Mouse (Mus musculus) heart, postnatal 36 days (tissue): ENCODE measurements around the gene Tmem221. TPM values are rescaled to one million over a fixed set of nuclear protein-coding genes. Genes with fewer than 3 reads are reported as not detected.
A peak's percentile ranks its signal among the peaks of the same experiment; 100 is the strongest.

Source experiments
- DNase-seq, 2 experiments: peaks; one replicate each; pipeline ENCODE4 v3.0.0; 2021 to 2022
- intact Hi-C: fragments of 180-260 bp; cut with DNase I; formaldehyde crosslinking; loops from one replicate; pipeline ENCODE4 v1.15.1; 2025
- total RNA-seq, 2 experiments: library from RNA; stranded (reverse); gene quantifications; 2 replicates each; pipeline ENCODE4 v1.2.3; 2021

Gene Tmem221
- total RNA-seq, 2 experiments from 2014 or later, result 0.22 TPM; not detected in 1

DNA sequence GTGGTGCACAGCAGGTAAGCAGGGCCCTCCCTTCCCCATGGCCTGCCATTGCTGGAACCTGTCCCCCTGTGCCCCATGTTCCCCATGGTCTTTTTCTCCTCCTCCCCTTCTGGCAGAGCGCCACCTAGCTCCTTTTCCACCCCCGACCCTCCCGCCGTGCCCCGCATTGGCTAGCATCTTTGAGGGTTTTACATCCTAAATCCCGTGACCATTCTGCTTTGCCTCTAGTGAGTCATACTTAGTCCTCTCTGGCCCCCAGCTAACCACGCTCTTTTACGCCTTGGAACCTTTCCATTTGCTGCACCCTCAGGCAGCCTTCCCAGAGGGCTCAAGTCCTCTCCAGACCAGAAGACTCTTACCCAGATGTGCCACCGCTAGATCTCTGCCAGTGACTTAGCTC, 21.5 kb upstream of the Tmem221 start:
- intact Hi-C loops, result no loop called here
- DNase-seq, result no peak

DNA sequence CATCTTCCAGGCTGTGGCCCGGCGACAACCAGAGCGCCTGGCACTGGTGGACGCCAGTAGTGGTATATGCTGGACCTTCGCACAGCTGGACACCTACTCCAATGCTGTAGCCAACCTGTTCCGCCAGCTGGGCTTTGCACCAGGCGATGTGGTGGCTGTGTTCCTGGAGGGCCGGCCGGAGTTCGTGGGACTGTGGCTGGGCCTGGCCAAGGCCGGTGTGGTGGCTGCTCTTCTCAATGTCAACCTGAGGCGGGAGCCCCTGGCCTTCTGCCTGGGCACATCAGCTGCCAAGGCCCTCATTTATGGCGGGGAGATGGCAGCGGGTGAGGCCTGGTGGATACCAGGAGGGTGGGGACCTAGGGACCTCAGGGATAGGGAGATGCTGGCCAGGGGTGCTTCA, 20.8 kb upstream of the Tmem221 start:
- intact Hi-C loops, result no loop called here
- DNase-seq, result peak; percentile 56 to 69

DNA sequence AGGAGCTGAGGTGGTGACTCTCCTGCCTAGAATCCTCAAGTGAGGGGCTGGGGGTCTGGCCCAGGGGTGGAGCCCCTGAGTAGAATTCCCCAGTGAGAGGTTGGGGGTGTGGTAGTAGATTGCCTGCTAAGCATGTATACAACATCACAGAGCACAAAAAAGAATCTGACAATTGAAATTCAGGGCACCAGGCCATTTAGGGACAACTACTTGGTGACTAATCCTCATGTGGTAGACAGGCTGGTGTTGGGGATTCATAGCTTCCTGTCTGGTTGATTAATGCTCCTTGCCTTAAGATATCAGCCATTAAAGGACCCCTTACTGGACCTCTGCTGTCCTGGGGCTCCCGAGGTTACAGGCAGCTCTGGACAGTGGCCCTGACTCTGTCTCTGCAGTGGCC, 20.3 kb upstream of the Tmem221 start:
- DNase-seq, result no peak
- intact Hi-C loops, result no loop called here

DNA sequence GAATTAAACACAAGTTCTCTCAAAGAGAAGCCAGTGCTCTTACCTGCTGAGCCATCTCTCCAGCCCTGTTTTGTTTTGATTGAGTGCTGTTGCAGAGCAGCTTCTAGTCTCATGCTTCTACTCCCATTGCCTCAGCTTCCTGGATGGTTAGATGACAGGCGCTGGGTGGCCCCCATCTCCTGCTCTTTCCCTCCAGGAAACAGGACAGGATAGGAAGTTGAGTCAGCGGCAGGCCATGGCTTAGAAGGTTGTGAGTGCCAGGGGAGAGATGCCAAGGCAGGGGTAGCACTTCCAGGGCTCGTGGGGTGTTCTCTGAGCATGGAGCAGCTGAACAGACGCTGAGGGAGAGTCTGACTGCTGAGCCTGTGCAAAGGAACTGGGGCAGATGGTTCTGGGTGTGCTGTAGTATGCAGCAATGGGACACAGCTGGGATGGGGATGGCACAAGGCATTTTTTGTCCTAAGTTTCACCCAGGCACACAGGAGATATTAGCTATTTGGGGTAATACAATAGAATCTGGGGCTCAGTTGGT, 19.3 kb upstream of the Tmem221 start:
- DNase-seq, result no peak
- intact Hi-C loops, result no loop called here

DNA sequence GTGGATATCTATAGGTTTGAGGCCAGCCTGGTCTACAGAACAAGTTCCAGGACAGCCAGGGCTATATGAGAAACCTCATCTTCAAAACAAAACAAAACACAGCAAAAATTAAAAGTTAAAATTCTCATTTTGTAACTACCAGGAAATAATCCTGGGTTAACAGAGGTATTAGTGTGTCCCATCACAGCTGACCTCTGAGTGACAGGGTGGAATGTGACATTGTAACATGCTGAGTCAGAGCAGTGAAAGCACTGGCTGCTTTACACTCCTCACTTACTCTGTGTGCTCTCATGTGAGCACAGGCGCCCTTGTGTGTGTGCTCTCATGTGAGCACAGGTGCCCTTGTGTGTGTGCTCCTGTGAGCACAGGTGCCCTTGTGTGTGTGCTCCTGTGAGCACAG, 16.3 kb upstream of the Tmem221 start:
- intact Hi-C loops, result no loop called here
- DNase-seq, result no peak

DNA sequence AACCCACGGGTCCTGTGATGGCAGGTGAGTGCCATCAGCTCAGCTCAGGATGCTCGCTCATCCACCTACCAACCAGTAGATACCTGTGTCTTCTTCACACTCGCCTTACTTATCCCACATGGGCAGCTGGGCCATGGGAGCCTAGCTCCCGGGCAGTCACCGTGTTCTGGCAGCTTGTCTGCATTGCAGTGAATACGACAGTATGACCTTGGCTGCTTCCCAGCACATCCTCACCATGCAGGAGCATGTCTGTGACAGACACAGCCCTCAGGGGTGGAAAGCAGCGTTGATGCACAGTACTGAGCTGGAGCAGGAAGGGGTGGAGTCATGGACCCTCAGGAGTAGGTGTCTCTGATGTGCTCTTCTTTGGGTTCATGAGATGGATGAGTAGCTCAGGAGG, 15.8 kb upstream of the Tmem221 start:
- intact Hi-C loops, result no loop called here
- no peak for DNase-seq

DNA sequence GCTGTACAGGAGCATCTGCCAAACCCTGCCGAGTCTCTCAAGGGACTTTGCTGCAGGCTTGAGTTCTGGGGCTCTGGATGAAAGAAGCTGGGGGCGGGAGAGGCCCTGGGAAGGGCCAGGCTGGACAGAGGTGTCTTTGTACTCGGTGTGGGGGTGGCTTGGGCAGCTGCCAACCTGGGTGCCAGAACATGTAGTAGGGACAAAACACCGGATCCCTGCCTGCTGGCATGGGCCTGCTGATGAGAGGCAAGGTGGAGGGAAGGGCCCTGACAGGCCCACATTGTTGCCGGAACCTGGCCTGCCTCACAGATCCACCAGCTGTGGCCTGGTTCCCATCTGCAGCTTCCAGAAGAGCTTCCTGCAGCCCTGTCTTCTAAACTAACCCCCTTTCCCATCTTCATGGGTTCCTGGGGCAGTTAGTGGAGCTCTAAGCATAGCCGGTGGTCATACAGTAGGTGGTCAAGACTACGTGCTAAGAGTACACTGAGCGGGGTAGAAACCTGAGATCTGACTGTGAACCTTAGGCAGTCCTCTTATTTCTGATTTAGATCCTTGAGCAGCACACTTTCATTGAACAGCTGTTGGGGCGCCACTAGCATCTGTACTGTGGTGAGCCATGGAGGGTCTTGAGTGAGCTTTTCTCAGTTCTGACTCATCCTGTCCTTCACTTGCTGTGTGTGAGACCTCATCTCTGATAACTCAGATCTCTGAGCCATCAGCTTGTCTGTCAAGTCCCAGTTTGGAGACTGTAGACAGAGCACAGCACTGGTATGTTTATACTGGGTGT, 14.4 kb upstream of the Tmem221 start:
- intact Hi-C loops, result no loop called here
- DNase-seq, result peak; percentile 69 to 73

DNA sequence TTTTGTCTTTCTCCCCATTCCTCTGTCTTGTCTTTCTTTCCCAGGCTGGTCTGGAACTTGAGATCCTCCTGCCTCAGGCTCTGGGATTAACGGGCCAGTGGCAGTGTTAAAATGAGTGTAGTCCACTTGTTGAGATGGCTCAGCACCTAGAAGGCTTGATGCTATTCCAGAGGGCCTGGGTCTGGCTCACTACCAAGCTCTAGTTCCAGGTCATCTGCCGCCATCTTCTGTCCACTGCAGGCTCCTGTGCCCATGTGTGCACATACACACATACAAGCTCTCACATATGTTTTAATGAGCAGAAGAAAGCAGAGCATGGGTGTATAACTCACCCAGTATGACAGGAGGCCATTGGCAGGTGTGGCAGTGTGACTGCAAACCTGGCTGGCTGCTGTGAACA, 13.4 kb upstream of the Tmem221 start:
- no peak for DNase-seq
- intact Hi-C loops, result no loop called here

DNA sequence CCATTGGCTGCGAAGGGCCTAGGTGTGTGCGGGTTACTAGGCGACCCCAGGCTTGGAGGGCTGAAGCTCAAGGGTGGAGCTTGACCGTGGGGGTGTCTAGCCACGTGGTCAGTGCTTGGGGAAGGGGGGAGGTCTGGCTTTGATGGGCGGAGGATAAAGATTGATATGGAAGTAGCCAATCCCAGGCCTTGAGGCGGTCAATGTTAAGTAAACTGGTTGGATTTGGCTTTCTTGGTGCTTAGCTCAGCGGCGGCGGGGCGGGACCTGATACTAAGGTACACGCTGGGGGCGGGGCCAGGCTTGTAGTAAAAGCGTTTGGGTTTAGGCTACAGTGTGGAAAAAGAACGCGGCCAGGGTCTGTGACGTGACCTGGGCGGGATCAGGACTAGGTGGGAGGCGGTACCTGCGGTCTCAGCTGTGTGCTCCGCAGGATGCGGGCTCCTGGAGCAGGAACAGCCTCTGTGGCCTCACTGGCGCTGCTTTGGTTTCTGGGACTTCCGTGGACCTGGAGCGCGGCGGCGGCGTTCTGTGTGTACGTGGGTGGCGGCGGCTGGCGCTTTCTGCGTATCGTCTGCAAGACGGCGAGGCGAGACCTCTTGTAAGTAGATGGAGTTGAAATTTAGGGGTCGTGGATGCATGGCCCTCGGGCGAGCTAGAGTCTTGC, 11.8 kb upstream of the Tmem221 start:
- intact Hi-C loops, result no loop called here
- DNase-seq, result peak; percentile 82 to 83

DNA sequence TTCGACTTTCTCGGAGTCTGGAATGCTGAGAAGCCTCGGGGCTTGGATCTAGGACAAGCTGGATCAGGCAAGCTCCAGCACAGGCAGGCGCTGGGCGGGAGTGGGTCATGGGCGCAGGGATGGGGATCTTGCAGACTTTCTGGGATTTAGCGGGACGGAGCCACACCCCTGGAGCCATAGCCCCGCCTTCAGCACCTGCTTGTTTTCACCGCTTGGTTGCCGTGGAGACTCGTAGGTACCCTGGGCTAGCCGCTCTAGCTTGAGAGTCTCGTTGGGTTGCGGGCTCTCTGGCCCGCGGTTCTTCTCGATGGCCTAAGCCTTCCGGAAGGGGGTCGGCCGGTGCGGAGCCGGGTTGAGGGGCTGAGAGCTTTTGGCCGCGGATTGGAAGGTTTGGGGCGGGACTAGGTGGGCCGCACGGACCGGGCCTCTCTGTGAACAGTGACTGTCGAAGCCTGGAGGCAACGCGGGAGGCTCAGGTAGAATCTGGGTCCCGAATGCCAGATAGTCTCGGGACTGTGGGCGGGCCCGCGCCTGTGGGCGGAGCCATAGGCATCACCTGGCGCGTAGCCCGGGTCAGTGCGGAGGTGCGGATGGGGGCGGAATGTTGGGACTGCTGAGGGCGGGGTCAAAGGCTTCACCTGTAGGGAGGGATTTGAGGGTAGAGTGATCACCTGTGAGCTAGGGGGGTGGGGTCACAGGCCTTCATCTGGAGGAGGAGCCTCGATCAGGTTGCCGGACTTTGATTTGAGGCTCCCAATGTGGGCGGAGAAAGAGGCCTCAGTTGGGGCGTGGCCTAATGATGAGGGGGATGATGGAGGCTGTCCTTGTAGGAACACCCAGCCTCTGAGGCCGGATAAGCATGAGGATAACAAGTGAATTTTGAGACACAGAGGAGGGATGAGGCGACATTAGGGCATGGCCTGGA, 11.0 kb upstream of the Tmem221 start:
- intact Hi-C loops, result no loop called here
- peak; percentile 75 to 84 for DNase-seq

DNA sequence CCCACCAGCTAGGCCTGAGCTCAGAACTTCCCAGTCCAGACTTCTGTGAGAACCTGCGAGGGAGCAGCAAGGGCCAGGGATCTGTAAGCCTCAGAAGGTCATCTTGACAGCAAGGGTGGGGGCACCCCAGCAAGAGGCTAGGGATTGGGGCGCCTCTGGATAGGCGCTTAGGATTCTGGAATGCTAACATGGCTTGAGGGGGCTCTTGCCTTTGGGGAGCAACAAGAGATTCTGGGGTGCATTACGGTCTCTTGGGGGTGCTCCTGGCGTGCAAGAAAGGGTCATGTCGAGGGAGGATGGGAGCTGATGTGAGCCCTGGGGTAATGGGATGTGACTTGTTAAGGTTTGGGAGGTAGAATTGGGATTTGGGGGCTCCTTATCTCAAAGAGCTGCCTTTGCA, 10.3 kb upstream of the Tmem221 start:
- peak in 1 of 2 experiments; percentile 30 for DNase-seq
- intact Hi-C loops, result no loop called here

DNA sequence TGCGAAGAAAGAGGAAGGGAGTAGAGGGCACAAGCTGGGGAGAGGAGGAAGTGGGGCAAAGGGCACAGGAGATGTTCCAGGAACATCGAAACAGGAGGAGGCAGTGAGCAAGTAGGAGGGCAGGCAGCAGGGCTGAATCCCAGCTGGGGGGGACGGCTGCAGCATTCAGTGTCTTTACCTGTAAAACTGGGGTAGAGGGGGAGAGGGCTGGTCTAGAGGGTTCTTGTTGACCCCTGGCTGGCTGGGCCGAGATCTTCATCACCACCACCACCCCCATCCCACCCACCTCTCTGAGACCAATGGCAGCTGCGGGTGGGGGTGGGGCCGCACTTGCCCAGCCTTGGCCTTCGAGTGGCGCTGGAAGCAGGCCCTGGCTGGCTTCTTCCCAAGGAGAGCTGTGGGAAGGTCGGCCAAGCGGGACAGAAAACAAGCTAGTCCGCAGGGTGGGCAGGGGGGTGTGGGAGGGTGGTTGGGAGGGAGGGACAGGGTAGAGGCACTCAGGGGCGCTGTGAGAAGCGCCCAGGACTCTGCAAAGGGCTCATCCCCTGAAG, 9.8 kb upstream of the Tmem221 start, which contains the start of gene Slc27a1:
TSS of gene Slc27a1 (plus strand) at position 496 of the 551 bp plus-strand sequence.
- peak; percentile 82 to 86 for DNase-seq
- intact Hi-C loops, result no loop called here

DNA sequence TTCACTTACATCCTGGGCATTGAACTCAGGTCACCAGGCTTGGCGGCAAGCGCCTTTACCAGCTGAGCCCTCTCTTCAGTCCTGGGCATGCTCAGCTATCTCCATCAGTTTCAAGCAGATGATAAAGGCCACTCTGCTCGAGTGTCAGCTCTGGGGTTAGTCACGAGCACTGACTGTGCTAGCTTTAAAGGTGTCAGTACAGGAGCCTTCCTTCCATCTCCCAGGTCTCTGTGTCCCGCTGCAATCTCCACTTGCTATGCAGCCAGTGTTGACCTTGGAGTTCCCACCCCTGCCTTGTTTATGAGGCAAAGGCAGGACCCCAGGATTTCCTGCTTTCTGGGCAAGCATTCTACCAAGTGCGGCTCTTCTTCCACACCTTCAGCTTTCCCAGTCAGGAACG, 8.9 kb upstream of the Tmem221 start:
- DNase-seq, result peak in 1 of 2 experiments; percentile 34
- intact Hi-C loops, result no loop called here

DNA sequence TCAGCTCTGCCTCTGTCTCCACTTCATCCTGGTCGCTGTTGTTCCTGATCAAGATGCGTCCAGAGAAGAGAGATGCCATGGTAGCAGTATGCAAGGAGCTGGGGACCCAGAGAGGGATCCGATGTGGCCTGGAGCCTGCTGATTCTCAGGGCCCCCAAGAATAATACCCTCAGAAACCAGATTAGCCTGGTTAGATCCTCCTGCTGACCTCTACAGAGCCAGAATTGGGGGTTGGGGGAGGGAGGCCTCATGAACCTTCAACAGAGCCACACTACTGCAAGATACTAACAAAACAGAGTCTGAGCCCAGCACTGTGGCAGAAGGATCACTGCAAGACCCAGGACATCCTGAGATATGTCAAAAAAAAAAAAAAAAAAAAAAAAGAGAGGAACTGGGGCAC, 7.8 kb upstream of the Tmem221 start, which contains the start of gene Nxnl1:
TSS of gene Nxnl1 (minus strand) at position 101 of the 400 bp plus-strand sequence.
- DNase-seq, result no peak
- intact Hi-C loops, result no loop called here

DNA sequence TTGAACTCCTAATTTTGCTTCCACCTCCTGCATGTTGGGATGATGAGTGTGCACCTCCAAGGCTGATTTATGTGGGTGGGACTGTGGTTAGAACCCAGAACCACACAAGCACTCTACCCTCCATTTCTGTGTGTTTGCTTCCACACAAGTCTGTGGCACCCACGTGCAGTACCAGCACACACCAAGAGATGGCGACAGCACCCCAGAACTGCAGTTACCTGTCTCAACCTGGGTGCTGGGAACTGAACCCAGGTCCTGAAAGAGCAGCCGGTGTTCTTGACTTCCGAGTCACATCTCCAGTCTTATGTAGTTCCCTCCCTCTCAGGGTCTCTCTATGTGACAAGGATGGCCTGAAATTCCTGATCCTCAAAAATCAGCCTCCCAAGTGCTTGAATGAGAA, 5.3 kb upstream of the Tmem221 start:
- intact Hi-C loops, result loop anchor here (5.0 kb wide), 1 partner anchor 168 kb away; no protein-coding TSS in a partner anchor
- no peak for DNase-seq

DNA sequence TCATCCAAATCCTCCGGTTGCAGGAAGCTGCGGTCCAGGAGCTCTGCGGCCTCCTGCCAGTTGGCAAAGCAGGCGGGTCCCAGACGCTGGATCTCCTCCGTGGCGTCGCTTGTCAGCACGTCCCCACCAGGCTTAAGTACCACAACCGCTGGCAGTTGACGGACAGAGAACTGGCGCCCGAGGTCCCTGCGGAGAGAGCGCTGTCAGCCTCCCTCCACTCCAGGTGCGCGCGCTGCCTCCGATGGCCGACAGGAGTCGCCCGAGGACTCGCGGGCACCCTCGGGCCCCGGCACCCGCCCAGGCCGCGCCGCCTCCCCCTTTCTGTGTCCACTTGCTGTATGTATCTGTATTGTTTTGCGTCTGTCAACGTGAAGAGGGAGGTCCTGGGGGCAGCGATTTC, 4.1 kb upstream of the Tmem221 start:
- peak; percentile 88 to 93 for DNase-seq
- intact Hi-C loops, result loop anchor here (1.0 to 5.0 kb wide), 3 partner anchors 29 to 170 kb away; no protein-coding TSS in a partner anchor

DNA sequence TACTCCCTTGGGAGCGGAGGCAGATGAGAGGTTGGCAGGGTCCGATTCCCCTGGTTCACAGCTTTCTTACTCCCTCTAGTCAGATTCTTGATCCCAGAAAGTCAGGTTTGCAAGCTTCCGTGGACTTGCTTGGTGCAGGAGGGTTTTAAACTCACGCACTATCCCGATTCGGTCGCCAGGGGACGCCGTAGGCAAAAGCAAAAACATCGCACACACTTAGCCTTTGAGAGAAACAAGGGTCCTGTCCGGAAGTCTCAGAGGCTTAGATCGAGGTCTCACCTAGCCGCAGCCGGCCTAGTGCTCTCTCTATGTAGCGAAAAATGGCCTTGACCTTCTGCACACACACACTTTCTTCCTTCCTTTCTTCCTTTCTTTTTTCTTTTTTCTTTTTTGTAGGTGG, 2.7 kb upstream of the Tmem221 start:
- peak; percentile 68 to 73 for DNase-seq
- intact Hi-C loops, result loop anchor here (1.0 to 5.0 kb wide), 3 partner anchors 72 to 171 kb away; no protein-coding TSS in a partner anchor

DNA sequence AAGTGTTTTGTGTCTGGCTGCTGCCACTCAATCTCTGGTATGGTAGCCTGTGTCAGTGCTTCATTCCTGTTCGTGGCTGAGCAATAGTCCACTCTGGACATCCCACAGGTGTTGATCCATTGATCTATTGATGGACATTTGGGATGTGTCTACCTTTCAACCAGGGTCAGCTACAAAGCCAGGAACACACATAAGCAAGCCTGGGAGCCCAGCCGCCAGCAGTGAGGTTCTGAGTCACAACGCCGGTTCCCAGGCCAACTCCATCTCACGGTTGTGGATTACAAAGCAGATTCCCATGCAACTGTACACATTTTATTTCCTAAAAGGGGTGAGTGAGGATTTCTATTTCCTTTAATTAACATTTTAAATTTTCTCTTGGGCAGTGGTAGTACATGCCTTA, 2.1 kb upstream of the Tmem221 start:
- DNase-seq, result no peak
- intact Hi-C loops, result loop anchor here (1.0 to 5.0 kb wide), 3 partner anchors 73 to 172 kb away; no protein-coding TSS in a partner anchor

DNA sequence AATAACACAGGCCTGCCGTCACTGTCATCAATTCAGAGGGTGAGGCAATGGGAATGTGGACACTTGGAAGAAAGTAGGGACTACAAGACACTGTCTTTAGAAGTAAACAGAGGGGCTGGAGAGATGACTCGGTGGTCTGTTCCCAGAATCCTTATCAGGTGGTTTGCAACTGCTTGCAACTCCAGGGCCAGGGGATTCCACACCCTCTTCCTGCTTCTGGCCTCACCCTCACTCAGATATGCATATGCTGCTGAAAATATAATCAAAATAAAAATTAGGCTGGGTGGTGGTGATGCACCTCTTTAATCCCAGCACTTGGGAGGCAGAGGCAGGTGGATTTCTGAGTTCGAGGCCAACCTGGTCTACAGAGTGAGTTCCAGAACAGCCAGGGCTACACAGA, 1.4 kb upstream of the Tmem221 start:
- intact Hi-C loops, result loop anchor here (5.0 kb wide), 1 partner anchor 172 kb away; no protein-coding TSS in a partner anchor
- DNase-seq, result no peak
